Mouse (Mus musculus) granulocyte monocyte progenitor cell, adult 5-6 weeks (primary cell): ENCODE data around the gene Zfp941. TPM values are rescaled to one million over a fixed set of nuclear protein-coding genes. Genes with fewer than 3 reads are reported as not detected.

Experiments
- ATAC-seq: replicated peaks from 2 replicates; pipeline ENCODE4 v1.8.0; 2016; ENCODE audit warnings: mild to moderate bottlenecking, moderate TSS enrichment, inconsistent platforms; ENCODE audit not compliant: poor library complexity, severe bottlenecking
- total RNA-seq, 2 experiments: library from RNA; stranded (forward) in 1 of 2; stranded (reverse) in 1 of 2; fragments of 200-712, 200-1000 nt in 1 of 2; fragments of >200 nt in 1 of 2; fragmentation: Nextera tagmentation in 1 of 2; gene quantifications; 2 replicates each; pipeline ENCODE4 v1.2.3; 2014 to 2017

Zfp941 gene
- total RNA-seq (2014; fragmentation: Nextera tagmentation) (0.58 and 1.4 TPM in 2 replicates), total RNA-seq (2017) (1.1 and 1.7 TPM in 2 replicates)

DNA sequence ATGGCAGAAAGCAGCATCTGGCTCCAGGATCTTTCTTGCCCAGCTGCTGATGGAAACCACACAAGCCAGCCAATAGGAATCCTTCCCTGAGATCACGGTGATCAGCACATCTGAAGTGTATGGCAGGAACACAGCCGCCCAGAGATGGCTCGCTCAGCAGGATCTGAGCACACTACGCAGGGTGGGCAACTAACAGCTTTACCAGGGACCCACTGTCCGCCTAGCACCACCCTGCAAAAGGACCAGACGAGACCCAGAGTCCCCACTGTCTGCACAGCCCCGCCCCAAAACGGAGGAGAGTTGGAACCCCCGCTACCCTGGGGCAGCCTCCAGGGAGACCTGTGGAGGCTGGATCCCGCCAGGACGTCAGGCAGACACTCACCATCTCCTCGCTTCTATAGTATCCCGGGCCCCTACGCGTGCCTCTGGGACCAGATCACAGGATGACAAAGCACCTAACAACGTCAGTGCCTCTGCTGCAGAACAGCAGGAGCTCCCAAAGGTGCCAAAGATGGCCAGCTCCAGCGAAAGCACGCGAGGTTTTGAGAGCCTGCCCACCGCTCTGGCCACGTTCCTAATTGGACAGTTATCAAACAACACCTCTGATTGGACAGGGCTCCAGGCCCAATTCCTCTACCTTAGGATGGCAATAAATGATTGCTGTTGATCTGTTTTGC, at the start of gene Zfp941:
TSS of gene Zfp941 (minus strand) at position 526 of the 677 bp plus-strand sequence.
- ATAC-seq, result peak; percentile 86

DNA sequence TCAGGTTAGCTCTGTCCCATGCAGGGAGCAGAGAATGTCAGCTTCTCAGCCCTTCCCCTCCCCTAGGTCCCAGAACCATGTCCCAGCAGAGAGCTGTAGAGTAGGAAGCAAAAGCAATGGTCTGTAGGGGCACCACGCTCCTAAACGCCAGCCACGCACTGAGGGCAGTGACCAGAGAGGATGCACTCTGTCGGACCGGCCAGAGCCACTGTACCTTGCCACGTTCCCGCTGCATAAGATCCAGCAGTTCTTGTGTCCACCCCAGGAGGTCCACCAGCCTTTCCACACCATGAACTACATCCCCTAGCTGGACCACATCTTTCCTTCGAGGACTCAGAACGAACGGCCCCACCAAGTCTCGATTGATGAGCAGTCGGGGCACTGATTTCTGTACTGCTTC, 42.8 kb upstream of the Zfp941 start:
- no peak for ATAC-seq

DNA sequence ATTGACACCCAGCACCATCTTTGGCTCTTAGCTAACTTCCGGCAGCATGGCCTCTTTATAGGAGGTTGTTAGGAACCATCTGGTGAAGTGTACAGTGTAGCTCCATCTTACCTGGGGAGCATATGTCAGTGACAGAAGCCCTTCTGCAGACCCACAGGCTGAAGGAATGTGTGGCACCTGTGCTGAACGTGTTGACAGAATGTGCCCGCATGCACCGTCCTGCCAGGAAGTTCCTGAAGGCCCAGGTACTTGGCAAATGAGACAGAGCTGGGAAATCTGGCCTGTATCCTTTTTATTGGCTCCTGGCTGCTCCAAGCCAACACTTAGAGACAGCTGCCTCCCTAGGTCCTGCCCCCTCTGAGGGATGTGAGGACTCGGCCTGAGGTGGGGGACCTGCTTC, 38.8 kb upstream of the Zfp941 start:
- no peak for ATAC-seq

DNA sequence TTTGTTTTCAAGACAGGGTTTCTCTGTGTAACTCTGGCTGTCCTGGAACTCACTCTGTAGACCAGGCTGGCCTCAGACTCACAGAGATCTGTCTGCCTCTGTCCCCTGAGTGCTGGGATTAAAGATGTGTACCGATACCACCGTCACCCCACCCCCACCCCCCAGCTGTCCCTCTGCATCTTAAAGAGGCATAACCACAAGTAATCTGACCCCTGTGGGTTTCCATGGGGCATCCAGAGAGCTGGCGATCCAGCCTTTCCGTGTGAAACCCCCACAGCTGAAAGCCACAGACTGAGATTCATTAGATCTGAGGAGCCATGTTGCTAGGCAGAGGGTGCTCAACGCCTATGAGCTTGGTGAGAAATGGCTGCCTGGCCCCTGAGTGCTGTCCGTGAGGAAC, 38.0 kb upstream of the Zfp941 start:
- no peak for ATAC-seq

DNA sequence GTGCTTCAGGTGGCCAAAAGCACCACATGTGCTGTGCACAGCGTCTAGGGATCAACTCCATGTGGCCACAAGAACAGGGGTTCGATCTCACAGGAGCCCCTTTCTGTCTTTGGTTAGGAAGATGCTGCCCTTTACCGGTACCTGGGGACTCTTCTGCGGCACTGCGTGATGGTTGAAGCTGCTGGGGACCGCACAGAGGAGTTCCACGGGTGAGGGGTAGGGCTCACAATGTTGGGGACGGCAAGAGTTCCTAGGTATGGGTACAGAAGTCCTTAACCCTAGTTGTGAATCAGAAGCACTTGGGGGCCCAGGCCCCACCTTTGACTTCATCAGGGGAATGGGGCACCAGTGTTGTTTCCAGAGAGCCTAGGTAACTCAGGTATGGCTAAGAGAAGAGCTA, 36.8 kb upstream of the Zfp941 start:
- ATAC-seq, result no peak

DNA sequence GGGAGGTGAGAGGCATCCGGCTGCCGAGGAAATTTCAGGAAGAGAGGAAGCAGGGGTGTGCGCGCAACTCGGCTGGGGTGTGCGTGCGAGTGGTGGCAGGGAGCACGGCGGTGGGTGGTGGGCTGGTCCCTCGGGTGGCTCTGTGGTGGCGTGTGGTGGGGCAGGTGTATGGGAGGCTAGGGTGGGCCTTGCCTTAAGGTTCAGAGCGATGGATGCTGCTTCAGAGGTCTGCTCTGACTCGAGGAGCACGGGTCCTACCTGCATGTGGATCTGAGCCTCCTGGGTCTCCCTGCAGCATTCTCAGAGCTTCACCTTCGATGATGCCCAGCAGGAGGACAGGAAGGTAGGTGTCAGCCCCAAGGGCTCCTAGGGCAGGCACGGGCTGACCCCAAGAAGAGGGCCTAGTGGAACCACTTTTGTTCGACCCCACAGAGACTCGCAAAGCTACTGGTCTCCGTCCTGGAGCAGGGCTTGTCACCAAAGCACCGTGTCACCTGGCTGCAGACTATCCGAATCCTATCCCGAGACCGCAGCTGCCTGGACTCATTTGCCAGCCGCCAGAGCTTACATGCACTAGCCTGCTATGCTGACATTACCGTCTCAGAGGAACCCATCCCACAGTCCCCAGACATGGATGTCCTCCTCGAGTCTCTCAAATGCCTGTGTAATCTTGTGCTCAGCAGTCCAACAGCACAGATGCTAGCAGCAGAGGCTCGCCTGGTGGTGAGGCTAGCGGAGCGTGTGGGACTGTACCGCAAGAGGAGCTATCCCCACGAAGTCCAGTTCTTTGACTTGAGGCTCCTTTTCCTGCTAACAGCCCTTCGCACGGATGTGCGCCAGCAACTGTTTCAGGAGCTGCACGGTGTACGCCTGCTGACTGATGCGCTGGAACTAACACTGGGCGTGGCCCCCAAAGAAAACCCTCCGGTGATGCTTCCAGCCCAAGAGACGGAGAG, 35.9 kb upstream of the Zfp941 start, which contains the start of gene Bet1l:
TSS of gene Bet1l (minus strand) at position 28 of the 956 bp plus-strand sequence.
- no peak for ATAC-seq

DNA sequence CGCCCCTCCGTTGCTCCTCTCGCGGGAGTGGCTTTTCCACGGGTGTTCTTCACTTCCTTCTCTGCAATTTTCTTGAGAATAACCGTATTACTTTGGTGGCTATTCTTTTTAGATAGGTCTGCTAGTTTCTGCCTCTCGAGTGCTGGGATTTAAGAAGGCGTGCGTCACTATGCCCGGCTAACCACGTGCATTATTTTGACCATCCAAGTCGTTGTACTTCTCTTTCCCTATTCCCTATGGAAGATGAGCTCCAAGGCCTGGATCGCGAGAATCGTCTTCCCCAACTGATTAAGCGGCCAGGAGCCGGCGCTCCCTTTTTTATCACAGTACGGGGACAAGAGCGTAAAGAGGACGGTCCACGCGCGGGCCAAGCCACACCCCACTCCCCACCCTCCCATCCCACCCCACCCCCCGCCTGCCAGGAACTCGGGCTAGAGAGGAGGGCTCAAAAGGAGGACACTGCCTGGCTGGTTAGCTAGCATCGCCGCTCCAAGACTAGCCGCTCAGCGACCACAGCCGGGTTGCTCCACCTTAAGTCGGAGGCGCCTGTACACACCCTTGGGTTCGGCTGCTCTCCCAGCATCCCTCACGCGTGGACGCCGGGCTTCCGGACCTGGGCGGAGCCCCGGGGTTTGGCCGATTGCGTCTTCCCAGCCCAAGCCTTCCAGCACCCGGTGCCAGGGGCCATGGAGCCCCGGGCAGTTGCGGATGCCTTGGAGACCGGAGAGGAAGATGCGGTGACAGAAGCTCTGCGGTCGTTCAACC, 35.0 kb upstream of the Zfp941 start, which contains the start of gene Ric8a:
TSS of gene Ric8a (plus strand) at position 173 of the 765 bp plus-strand sequence.
- ATAC-seq, result peak; percentile 63

DNA sequence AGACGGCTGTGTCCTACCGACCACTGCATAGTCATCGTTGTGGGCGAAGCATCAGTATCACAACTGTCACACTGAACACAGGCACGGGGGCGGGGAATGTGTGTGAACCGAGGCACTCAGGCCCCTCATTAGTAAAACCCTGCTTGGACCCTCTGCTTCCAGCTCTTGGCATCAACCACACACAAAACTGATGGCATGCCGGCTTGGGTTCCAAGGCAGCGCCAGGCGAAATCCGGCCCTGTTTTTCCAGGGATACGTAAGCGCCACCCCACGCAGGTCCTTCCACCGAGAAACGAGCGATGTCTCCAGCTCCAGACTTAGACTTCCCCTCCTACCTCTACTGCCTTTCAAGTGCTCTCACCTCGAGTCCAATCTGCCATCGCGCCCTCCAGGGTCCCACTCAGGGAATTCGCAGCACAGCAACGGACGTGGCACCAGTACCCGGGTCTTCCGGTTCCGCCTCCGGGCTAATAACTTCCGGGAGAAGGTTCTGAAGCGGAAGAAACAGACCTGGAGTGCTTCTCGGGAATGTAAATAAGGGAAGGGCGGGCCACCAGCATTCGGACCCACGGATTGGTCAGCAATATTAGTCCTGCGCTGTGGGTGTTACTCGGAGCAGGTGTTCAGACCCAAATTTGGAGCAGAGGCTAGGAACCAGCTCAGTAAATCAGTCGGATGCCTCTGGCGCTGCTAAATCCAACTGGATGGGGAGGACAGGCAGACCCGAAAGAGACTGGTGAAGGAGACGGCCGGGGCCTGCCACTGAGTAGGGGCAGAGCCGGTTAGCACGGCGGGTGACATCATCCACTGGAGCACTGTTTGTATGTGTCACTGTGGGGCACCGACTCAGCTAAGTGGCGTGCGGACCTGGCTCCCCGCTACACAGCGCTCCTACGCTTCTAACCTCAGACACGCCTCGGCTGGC, 34.1 kb upstream of the Zfp941 start, which contains the start of gene Gm45785:
TSS of gene Gm45785 (minus strand) at position 472 of the 925 bp plus-strand sequence.
- ATAC-seq, result peak; percentile 54

DNA sequence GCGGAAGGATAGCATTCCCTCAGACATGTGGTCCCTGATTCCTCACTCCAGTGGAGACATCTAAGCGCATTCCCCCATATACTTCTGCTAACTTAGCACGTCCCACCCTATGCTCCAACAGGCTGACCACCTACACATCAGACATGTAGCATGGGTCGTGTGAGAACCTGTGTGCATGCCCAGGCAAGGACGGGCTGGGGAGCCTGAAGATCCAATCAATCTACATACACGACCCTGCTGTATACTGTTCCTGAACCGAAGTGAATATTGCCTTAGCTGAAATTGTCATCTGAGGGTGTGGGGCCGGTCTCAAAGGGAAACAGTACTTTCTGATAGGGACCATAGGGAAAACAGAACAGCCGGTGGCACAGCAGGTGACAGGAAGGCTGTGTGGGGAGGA, 33.2 kb upstream of the Zfp941 start:
- ATAC-seq, result no peak

DNA sequence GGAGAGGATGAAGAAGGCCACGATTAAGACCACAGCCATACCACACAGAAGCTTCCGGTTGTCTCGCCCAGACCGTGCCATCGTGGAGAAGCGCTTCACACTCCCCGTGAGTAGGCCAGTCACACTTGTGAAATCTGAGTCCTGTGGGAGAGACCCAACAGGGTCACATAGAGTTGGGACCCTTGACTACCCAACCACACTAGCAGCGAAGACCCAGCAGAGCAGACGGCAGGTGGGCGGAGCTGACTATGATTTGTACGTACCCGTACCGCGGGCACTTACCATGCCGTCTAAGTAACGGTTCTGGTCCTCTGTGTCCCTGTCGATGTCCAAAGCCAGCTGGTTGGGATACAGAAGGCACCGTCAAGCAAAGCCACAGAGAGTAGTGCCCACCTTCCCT, 32.5 kb upstream of the Zfp941 start:
- no peak for ATAC-seq

DNA sequence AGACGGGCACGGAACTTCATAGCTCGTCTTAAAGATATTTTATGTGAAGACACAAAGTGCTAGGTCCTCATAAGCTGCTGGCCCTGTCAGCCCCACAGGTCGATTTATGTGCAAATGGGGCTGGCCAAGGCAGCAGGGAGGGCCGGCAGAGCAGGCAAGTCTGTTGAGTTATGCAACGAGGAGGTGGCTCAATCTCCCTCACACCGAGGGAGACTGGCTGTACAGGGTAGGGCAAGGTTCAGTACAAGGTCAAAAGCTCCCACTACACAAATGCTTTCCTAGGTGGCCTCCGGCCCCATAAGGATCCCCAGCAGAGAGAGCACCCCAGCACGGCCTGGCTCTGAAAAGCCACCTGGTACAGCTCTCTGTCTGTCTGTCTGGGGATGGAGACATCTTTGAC, 31.4 kb upstream of the Zfp941 start:
- ATAC-seq, result no peak

DNA sequence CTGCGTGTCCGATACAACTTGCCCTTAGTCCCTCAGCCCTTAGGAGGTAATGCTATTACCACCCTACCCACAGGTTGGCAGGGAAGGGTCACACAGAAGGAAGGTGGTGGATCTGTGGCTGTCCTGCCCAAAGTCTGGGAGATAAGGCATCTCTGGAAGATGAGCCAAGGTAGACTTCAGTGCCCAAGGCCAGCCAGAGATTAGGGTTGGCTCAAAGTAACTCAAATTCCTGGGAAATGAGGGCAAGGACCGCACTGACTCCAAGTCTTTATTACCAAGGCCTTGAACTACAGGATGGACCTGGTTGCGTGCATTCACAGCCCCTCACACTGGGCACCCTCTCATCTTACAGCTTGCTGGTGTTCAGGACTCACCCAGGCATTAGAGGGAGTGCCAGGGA, 29.9 kb upstream of the Zfp941 start:
- ATAC-seq, result no peak

DNA sequence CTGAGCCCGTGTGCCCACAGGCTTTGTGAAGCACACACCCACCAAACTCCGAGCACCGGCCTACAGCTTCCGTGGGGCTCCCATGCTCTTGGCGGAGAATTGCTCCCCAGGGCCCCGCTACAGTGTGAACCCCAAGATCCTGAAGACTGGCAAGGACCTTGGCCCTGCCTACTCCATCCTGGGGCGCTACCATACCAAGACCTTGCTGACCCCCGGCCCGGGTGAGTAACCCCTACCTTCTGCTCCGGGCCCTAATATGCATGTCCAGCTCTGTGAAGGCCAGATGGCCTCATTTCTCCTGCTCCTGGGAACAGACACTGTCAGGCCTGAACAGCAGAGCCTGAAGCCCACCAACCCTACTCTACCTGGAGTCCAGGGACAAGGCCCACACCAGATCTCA, 26.6 kb upstream of the Zfp941 start:
- no peak for ATAC-seq

DNA sequence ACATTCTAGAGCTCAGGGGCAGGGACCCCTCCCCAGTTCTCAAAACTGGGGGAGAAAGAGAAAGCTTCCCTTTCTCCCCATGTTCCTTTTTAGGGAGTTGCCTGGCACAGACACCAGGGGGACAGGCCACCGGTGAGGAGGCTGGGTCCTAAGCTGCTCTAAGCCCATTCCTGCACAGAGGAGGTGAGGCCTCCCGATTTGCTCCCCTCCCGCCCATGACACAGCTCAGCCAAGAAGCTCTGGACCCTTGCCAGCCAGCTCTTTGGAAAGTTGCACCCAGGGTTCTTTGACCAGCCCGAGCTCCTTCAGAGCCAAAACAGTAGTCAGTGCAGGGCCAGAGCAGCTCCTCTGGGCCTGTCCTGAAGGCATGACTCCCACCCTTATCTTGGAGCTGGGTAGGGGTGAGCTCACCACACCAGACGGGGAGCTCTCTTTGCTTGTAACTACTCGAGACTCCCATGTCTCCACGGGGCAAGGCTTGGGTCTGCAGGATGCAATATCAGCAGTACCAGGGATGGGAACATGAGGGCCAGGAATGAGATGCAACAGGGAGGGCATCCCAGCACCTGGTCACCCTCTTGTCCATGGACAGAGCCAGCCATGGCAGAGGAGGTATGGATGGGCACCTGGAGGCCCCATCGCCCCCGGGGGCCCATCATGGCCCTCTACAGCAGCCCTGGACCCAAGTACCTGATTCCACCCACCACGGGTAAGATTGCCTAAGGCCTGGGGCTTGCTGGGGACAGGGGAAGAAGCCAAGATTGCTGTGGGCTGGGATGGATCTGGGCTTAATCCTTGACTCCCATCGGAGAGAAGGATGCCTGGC, 26.0 kb upstream of the Zfp941 start, which contains the start of gene Odf3:
TSS of gene Odf3 (plus strand) at position 51 of the 826 bp plus-strand sequence.
- ATAC-seq, result no peak

DNA sequence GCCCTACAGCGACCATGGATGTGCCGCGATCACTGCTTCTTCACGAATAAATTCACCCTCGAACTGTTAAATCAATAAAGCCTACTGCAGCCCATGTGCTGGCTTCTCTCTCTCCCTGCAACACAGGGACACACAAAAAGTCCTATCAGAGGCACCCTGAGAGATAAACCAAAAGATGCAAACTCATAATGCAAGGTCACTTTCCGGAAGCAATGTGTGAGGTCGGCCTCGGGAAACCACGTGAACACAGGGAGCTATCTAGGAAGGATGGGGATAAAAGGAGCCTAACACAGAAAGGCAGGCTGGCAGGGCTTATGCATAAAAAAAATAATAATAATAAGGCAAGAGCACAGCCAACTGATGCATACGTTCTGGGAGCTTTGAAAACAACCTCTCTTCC, 24.7 kb upstream of the Zfp941 start:
- no peak for ATAC-seq

DNA sequence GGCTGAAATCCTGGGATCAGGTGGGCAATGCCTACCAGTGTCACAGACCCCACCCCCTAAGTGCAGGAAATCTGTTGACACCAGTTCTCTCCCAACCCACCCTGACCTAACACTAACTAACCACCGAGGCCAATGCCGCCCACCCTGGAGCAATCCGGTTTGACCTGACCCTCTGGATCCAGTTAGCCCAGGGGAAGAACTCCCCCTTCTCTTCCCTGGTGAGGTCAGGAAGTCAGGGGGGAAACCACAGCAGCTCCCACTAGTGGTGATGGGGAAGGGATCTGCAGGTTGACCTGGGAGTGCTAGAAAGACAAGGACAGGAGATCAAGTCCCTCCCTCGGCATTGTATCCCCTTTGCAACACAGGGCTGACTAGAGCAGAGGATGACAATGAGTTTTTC, 23.7 kb upstream of the Zfp941 start:
- ATAC-seq, result no peak

DNA sequence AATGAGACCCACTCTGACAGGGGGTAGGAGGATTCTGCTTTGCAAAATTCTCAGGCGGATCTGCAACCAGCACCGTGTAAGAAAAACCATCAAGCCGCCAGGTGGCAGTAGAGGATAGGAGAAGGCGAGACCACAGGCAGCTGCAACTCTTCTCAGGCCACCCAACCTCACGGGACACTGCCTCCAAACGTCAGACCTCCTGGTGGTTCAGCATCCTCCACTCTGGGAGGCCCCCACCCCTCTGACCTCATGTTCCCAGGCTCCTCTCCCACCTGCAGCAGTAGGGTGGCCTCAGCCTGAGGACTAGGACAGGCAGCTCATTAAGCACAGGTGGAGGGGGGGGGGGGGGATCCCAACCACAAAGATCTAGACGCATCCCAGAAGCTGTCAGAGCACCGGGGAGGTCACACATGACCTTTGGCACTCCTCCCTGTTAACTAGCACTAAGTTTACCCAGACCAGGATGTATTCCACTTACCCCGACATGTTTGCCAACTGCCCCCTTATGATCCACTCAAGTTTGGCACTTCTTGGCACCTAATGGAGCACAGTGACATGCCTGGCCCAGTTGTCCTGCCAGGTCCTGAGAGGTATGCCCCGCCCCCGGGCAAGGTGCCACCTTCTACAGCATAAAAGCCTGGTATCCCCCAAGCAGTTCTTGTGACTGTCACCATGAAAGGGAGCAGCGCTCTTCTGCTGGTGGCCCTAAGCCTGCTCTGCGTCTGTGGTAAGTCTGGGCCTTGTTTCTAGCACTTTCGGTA, 23.1 kb upstream of the Zfp941 start, which contains the start of gene Scgb1c1:
TSS of gene Scgb1c1 (plus strand) at position 643 of the 761 bp plus-strand sequence.
- ATAC-seq, result peak; percentile 91

DNA sequence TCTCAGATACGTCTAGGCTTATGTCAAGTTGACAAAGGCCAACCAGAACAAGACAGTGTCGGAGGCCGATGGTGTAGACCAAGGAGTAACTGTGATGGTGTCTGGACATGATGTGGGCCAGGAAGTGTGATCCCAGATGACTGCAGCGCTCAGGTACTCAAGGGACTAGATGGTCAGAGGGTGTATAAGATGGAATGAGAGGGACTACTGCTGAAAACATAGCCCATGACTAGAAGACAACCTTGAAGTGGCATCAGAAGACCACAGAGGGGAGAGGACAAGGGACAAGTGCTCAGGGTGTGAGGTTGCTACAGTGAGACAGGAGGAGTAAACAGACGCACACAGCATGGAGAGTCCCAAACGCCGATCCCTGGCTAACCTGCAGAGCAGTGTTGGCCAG, 21.8 kb upstream of the Zfp941 start:
- ATAC-seq, result no peak
